Mouse (Mus musculus) central nervous system, embryonic 14 days (tissue): ENCODE results near the gene Fer1l4. TPM values are rescaled to one million over a fixed set of nuclear protein-coding genes. Genes with fewer than 3 reads are reported as not detected.

ENCODE experiments used
- polyA plus RNA-seq: library from polyadenylated mRNA; depleted of rRNA; stranded (reverse); fragments of >200 nt; gene quantifications from 2 replicates; pipeline ENCODE4 v1.2.3, GENCODE M21; 2012; rRNA removed

The Fer1l4 gene
- 0.05 TPM in 2 replicates for polyA plus RNA-seq

GRCm38 (mm10) chr2:156052816-156053215 is at the start of gene Fer1l4:
Gene Fer1l4, minus strand, starts transcription at chr2:156052947.

GRCm38 (mm10) chr2:156065099-156066041 is 12.6 kb upstream of the Fer1l4 start, which contains the start of gene Spag4:
Gene Spag4, plus strand, starts transcription at chr2:156065175.

GRCm38 (mm10) chr2:156007888-156008532 is 44.7 kb downstream of the Fer1l4 start, which contains the start of the genes 6430550D23Rik and Ergic3:
Gene 6430550D23Rik, minus strand, starts transcription at chr2:156007977.
Gene Ergic3, plus strand, starts transcription at chr2:156008045.

Other genes with a start within 250 kb of the Fer1l4 start
- gene BC029722, start 233.5 kb downstream of the Fer1l4 start, polyA plus RNA-seq: 22.7 and 22.9 TPM in 2 replicates
- gene Eif6, start 226.0 kb downstream of the Fer1l4 start, polyA plus RNA-seq: 83.7 and 90.0 TPM in 2 replicates
- gene Fam83c, start 218.1 kb downstream of the Fer1l4 start, polyA plus RNA-seq: 0.08 TPM in 1 of 2 replicates, not detected in the other
- gene Uqcc1, start 122.6 kb downstream of the Fer1l4 start, polyA plus RNA-seq: 48.4 and 50.8 TPM in 2 replicates
- not detected in 2 replicates for gene Gm15557, start 112.2 kb downstream of the Fer1l4 start, polyA plus RNA-seq
- 1.2 and 2.2 TPM in 2 replicates for gene Gdf5, start 107.6 kb downstream of the Fer1l4 start, polyA plus RNA-seq
- gene Cep250, start 96.5 kb downstream of the Fer1l4 start, polyA plus RNA-seq: 23.8 and 26.5 TPM in 2 replicates
- 3.9 and 4.1 TPM in 2 replicates for gene 6430550D23Rik, start 45.0 kb downstream of the Fer1l4 start, polyA plus RNA-seq
- gene Ergic3, start 44.9 kb downstream of the Fer1l4 start, polyA plus RNA-seq: 364 and 378 TPM in 2 replicates
- gene Spag4, start 12.2 kb upstream of the Fer1l4 start, polyA plus RNA-seq: 9.0 and 11.0 TPM in 2 replicates
- gene Cpne1, start 59.0 kb upstream of the Fer1l4 start, polyA plus RNA-seq: 72.3 and 85.1 TPM in 2 replicates
- gene Rbm12, start 59.0 kb upstream of the Fer1l4 start, polyA plus RNA-seq: 25.2 and 25.7 TPM in 2 replicates
- gene Gm28036, start 74.1 kb upstream of the Fer1l4 start, polyA plus RNA-seq: 12.9 and 13.2 TPM in 2 replicates
- gene Romo1, start 91.1 kb upstream of the Fer1l4 start, polyA plus RNA-seq: 400 and 406 TPM in 2 replicates
- gene Nfs1, start 91.2 kb upstream of the Fer1l4 start, polyA plus RNA-seq: 31.2 and 36.0 TPM in 2 replicates
- 194 and 214 TPM in 2 replicates for gene Rbm39, start 127.3 kb upstream of the Fer1l4 start, polyA plus RNA-seq
- gene Phf20, start 143.5 kb upstream of the Fer1l4 start, polyA plus RNA-seq: 26.2 and 28.2 TPM in 2 replicates